Mouse (Mus musculus) lung, postnatal 0 days (tissue): Measurements from ENCODE around the gene Aen.

ENCODE experiments used
- CTCF ChIP-seq: IDR thresholded peaks from 2 replicates; pipeline ENCODE4 v1.5.1; 2016; ENCODE audit warnings: antibody characterized with exemption, mild to moderate bottlenecking
- EP300 ChIP-seq: IDR thresholded peaks from 2 replicates; pipeline ENCODE4 v1.6.1; 2016; ENCODE audit warnings: antibody characterized with exemption, mild to moderate bottlenecking, control low read depth

GRCm38 (mm10) chr7:78955086-78955485 lies 59.4 kb downstream of the Aen start:
- TF ChIP-seq CTCF (no peak), EP300 (no peak)
